Mouse (Mus musculus): Measurements from ENCODE around the gene Cacna2d1. TPM values are rescaled to one million over a fixed set of nuclear protein-coding genes. Genes with fewer than 3 reads are reported as not detected.

Cacna2d1 gene
- polyA plus RNA-seq, 1 experiment from 2014 or later: 19.1 TPM

DNA sequence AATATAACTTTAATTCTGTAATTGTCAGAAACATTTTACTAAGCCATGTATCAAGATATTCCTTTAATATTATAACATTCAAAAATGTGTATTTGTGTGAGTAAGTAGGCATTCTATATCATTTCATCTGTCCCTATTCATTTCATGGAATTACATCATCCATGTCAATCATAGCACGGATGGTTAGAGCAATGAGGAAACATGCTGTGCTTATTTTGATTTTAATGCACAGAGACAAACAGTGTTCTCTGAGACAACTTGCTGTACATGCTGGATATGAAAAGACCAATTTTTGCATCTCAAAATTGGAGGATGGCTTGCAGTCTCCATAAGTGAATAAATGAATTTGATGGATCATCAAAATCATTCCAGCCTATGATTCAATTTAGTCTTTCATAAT lies 232.4 kb downstream of the Cacna2d1 start:
- WGBS: 65% methylated on average over 1 of the region's 1 CpGs
- Histone ChIP-seq H3K36me3 (no peaks in the 10 kb centered on the region), H3K27ac (replicated peaks) (no peak overlapping the region), H3K9me3 (replicated peaks) (no peaks in the 10 kb centered on the region), H3K9ac (no peak overlapping the region), H3K4me1 (no peaks in the 10 kb centered on the region), H3K27me3 (no peaks in the 10 kb centered on the region), H3K4me3 (replicated peaks) (no peak overlapping the region), H3K4me2 (replicated peaks) (no peak overlapping the region)
- ATAC-seq (ENCODE audit: insufficient number of reproducible peaks, low FRiP score, low TSS enrichment, low read depth): no peak

DNA sequence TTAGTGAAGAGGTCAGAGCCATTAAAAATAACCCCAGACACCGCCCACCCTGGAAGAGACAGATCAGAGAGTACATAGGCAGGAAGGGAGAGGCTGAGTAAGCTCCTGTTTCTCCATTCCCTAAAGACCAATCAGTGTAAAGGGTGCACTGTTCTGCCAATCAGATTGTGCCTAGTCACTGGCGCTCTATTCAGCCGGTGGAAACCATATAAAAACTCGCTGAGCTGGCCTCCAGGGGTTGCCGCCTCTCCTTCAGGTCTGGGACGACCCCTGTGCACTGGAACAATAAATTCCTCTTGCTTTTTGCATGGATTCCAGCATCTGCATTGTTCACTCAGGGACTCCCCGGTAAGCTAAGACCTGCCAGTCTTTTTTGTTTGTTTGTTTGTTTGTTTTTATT lies 246.6 kb downstream of the Cacna2d1 start:
- H3K4me3 ChIP-seq (replicated peaks): no peak overlapping the region
- no peaks in the 10 kb centered on the region for H3K9me3 ChIP-seq (replicated peaks)
- no peak overlapping the region for H3K9ac ChIP-seq
- H3K27ac ChIP-seq (replicated peaks): no peak overlapping the region
- H3K27me3 ChIP-seq: no peaks in the 10 kb centered on the region
- no peaks in the 10 kb centered on the region for H3K36me3 ChIP-seq
- no peak for ATAC-seq (ENCODE audit: insufficient number of reproducible peaks, low FRiP score, low TSS enrichment, low read depth)
- no peaks in the 10 kb centered on the region for H3K4me1 ChIP-seq
- 86% methylated on average over 7 of the region's 7 CpGs for WGBS
- no peak overlapping the region for H3K4me2 ChIP-seq (replicated peaks)

DNA sequence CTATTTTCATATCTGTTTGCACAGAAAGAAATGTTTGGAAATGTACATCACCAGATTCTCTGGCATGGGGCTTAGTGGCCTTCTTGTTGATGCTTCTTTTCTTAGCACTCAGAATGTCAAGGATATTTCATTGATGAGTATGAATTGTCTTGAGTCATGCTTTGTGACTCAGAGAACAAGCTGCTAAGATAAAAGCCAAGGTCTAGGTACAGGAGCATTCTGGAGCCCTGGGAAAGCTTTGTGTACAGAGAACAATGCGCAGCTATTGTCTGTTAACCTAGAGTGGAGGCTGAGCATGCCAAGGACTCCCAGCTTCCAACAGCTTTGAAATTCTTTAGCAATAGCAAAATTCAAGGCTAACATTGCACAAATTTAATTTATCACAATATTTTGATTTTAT lies 249.6 kb downstream of the Cacna2d1 start:
- Histone ChIP-seq H3K36me3 (no peaks in the 10 kb centered on the region), H3K4me2 (replicated peaks) (no peak overlapping the region), H3K9ac (no peak overlapping the region), H3K9me3 (replicated peaks) (no peaks in the 10 kb centered on the region), H3K27ac (replicated peaks) (no peak overlapping the region), H3K4me3 (replicated peaks) (no peak overlapping the region), H3K4me1 (no peaks in the 10 kb centered on the region), H3K27me3 (no peaks in the 10 kb centered on the region)
- WGBS: 88% methylated on average over 1 of the region's 1 CpGs
- no peak for ATAC-seq (ENCODE audit: insufficient number of reproducible peaks, low FRiP score, low TSS enrichment, low read depth)

DNA sequence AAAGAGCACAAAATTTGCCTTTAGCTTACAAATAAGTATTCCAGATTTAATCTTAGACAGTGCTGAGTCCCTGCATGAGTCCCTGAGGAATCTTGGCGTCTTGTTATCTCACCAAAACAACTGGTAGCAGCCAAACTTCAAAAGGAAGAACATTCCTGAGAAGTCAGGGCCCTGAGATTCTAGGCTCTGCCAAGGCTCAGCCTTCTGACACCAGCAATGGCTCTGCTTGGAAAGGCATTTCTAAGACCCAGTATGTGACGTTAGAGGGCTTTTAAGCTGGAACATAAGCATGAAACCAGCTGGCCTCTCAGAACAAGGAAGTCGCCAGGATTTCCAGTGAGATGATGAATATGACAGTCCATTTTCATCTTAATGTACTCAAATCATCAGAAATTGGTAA lies 253.4 kb downstream of the Cacna2d1 start:
- Histone ChIP-seq H3K27me3 (no peaks in the 10 kb centered on the region), H3K4me2 (replicated peaks) (no peak overlapping the region), H3K4me3 (replicated peaks) (no peak overlapping the region), H3K9ac (no peak overlapping the region), H3K9me3 (replicated peaks) (no peaks in the 10 kb centered on the region), H3K27ac (replicated peaks) (no peak overlapping the region), H3K36me3 (no peaks in the 10 kb centered on the region), H3K4me1 (no peaks in the 10 kb centered on the region)
- WGBS: 42% methylated on average over 3 of the region's 3 CpGs
- ATAC-seq (ENCODE audit: insufficient number of reproducible peaks, low FRiP score, low TSS enrichment, low read depth): no peak

DNA sequence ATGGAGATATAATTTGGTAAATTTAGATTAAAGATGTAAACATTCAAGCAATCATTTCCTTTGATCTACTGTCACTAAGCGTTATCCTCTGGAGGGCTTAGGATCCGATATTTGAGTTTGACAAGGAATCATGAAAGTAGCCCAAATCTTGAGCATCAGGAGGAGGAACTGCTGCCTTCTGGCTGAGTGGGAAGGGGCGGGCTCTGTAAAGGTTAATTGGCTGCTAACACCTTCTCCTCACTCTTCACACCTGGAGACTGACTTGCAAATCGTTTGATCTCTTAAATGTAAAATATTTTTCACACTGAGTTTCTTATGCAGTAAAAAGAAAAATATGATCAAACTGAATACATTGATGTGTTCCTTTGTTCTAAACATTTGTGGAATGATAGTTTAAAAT lies 255.4 kb downstream of the Cacna2d1 start:
- H3K36me3 ChIP-seq: no peaks in the 10 kb centered on the region
- no peaks in the 10 kb centered on the region for H3K27me3 ChIP-seq
- H3K27ac ChIP-seq (replicated peaks): no peak overlapping the region
- no peak overlapping the region for H3K4me3 ChIP-seq (replicated peaks)
- ATAC-seq (ENCODE audit: insufficient number of reproducible peaks, low FRiP score, low TSS enrichment, low read depth): no peak
- no peak overlapping the region for H3K9ac ChIP-seq
- no peaks in the 10 kb centered on the region for H3K9me3 ChIP-seq (replicated peaks)
- 68% methylated on average over 4 of the region's 4 CpGs for WGBS
- no peak overlapping the region for H3K4me2 ChIP-seq (replicated peaks)
- H3K4me1 ChIP-seq: no peaks in the 10 kb centered on the region

DNA sequence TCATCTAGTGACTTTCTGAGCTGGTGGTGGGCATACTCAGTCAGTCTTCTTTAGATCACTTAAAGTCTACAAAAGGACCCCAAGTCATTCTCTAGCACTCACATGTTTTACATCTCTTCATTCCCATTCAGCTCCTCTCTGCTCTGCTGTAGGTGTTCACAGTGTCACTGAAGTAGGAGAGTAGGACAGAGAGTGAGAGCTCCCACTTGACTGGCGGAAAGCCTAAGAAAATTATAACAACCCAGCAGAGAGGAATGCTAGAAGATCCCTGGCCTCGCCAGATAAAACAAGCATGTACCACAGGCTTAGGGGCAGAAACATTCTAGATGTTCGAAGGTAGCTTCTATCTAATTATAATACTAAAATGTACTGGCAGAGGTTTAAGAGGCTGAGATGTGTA lies 256.7 kb downstream of the Cacna2d1 start:
- Histone ChIP-seq H3K4me1 (no peaks in the 10 kb centered on the region), H3K4me3 (replicated peaks) (no peak overlapping the region), H3K27me3 (no peaks in the 10 kb centered on the region), H3K27ac (replicated peaks) (no peak overlapping the region), H3K36me3 (no peaks in the 10 kb centered on the region), H3K4me2 (replicated peaks) (no peak overlapping the region), H3K9me3 (replicated peaks) (no peaks in the 10 kb centered on the region), H3K9ac (no peak overlapping the region)
- 84% methylated on average over 3 of the region's 3 CpGs for WGBS
- ATAC-seq (ENCODE audit: insufficient number of reproducible peaks, low FRiP score, low TSS enrichment, low read depth): no peak

DNA sequence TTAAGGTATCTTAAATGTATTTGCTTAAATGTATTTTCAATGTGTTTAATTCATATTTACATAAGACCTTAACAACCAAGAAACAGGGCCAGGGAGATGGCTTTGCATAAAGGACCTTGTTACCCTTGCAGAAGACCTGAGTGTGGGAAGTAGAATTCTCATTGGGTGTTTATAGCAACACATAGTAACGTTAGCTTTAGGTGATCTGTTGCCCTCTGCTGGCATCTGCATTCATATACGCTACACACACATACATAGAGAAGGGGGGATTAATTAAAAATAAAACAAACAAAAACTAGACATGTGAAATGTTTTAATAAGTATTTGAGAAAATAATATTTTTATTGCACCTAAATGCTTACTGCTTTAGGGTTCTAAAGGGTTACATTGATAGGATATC lies 265.3 kb downstream of the Cacna2d1 start:
- H3K27ac ChIP-seq (replicated peaks): no peak overlapping the region
- 38% methylated on average over 2 of the region's 2 CpGs for WGBS
- ATAC-seq (ENCODE audit: insufficient number of reproducible peaks, low FRiP score, low TSS enrichment, low read depth): no peak
- H3K36me3 ChIP-seq: no peaks in the 10 kb centered on the region
- H3K27me3 ChIP-seq: no peaks in the 10 kb centered on the region
- H3K4me3 ChIP-seq (replicated peaks): no peak overlapping the region
- H3K4me2 ChIP-seq (replicated peaks): no peak overlapping the region
- H3K4me1 ChIP-seq: no peaks in the 10 kb centered on the region
- H3K9ac ChIP-seq: no peak overlapping the region
- no peaks in the 10 kb centered on the region for H3K9me3 ChIP-seq (replicated peaks)

DNA sequence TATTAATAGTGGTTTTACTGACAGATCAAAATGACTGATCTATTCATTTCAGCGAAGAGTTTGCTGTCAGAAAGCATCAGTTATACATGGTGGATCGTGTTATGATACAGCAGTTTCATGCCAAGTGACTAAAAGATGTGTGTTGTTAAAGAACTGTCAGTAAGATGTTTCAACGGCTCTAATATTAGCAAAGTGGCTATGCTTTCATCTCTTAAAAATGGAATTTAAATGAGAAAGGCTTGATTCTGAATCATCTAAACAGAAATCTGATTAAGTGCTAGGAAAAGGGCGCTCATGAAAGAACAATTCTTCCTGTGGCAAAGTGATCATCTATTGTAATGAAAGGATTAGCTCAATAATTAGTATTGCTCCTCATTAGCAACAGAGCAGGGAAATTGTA lies 287.5 kb downstream of the Cacna2d1 start:
- Histone ChIP-seq H3K9ac (no peak overlapping the region), H3K4me3 (replicated peaks) (no peak overlapping the region), H3K36me3 (no peaks in the 10 kb centered on the region), H3K9me3 (replicated peaks) (no peaks in the 10 kb centered on the region), H3K4me2 (replicated peaks) (no peak overlapping the region), H3K4me1 (no peaks in the 10 kb centered on the region), H3K27ac (replicated peaks) (no peak overlapping the region), H3K27me3 (no peaks in the 10 kb centered on the region)
- no peak for ATAC-seq (ENCODE audit: insufficient number of reproducible peaks, low FRiP score, low TSS enrichment, low read depth)
- WGBS: 72% methylated on average over 4 of the region's 4 CpGs

DNA sequence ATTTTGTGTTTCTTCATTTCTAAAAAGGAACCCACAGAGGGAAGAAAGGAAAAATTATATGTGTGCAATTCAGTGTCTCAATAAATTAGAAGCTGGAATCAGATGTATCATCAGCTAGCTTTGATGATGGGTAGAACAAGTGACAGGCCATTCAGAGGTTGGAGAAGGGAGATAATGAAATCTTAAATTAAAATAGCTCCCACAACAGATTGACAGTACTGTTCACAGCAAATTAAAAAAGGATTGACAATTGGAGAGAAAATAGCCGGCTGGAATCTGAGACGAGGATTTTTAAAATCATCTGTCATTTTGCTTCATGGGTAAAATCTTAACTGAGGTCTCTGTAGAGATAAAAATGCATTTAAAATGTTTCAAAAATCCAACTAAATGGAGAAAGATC lies 290.9 kb downstream of the Cacna2d1 start:
- WGBS: 52% methylated on average over 2 of the region's 2 CpGs
- ATAC-seq (ENCODE audit: insufficient number of reproducible peaks, low FRiP score, low TSS enrichment, low read depth): no peak

DNA sequence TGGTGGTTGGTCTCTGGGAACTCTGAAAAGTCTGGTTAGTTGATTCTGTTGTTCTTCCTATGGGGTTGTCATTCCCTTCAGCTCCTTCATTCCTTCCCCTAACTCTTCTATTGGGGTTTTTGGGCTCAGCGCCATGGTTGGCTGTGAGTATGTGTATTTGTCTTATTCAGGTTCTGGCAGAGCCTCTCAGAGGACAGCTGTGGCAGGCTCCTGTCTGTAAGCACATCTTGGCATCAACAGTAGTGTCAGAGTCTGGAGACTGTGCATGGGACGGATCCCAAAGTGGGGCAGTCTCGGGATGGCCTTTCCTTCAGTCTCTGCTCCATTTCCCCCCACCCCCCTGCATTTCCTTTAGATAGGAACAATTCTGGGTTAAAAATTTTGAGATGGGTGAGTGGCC lies 294.9 kb downstream of the Cacna2d1 start:
- Histone ChIP-seq H3K27ac (replicated peaks) (no peak overlapping the region), H3K4me3 (replicated peaks) (no peak overlapping the region), H3K4me1 (no peaks in the 10 kb centered on the region), H3K27me3 (no peaks in the 10 kb centered on the region), H3K9me3 (replicated peaks) (no peaks in the 10 kb centered on the region), H3K9ac (no peak overlapping the region), H3K4me2 (replicated peaks) (no peak overlapping the region), H3K36me3 (no peaks in the 10 kb centered on the region)
- ATAC-seq (ENCODE audit: insufficient number of reproducible peaks, low FRiP score, low TSS enrichment, low read depth): no peak
- WGBS: 88% methylated on average over 3 of the region's 3 CpGs

More for the DNA sequence above, 290.9 kb downstream of the Cacna2d1 start:
- H3K9ac ChIP-seq: no peak overlapping the region
- no peak overlapping the region for H3K27ac ChIP-seq (replicated peaks)
- H3K4me2 ChIP-seq (replicated peaks): no peak overlapping the region
- no peaks in the 10 kb centered on the region for H3K9me3 ChIP-seq (replicated peaks)
- no peaks in the 10 kb centered on the region for H3K4me1 ChIP-seq
- no peaks in the 10 kb centered on the region for H3K27me3 ChIP-seq
- no peaks in the 10 kb centered on the region for H3K36me3 ChIP-seq
- H3K4me3 ChIP-seq (replicated peaks): no peak overlapping the region

DNA sequence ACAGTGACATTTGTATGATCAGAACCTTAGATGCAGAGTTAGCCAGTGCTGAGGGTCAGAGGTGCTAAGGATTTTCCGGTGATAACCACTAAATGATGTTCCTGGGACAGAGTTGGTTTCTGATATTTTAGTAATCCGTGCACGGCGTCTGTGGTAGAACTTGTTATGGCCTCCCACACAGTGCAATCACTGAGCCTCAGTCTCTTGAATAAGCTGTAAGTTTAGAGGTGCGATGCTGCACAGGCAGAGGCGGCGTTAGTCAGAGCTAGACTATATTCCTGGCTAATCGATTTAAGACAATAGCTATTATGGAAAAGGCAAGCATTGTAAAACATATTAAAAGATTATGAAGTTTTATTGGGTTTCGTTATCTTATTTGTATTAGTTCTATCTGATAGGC lies 297.0 kb downstream of the Cacna2d1 start:
- no peaks in the 10 kb centered on the region for H3K27me3 ChIP-seq
- no peak overlapping the region for H3K9ac ChIP-seq
- H3K36me3 ChIP-seq: no peaks in the 10 kb centered on the region
- H3K4me3 ChIP-seq (replicated peaks): no peak overlapping the region
- no peak overlapping the region for H3K27ac ChIP-seq (replicated peaks)
- no peaks in the 10 kb centered on the region for H3K9me3 ChIP-seq (replicated peaks)
- H3K4me1 ChIP-seq: no peaks in the 10 kb centered on the region
- no peak for ATAC-seq (ENCODE audit: insufficient number of reproducible peaks, low FRiP score, low TSS enrichment, low read depth)
- no peak overlapping the region for H3K4me2 ChIP-seq (replicated peaks)
- 88% methylated on average over 9 of the region's 9 CpGs for WGBS

DNA sequence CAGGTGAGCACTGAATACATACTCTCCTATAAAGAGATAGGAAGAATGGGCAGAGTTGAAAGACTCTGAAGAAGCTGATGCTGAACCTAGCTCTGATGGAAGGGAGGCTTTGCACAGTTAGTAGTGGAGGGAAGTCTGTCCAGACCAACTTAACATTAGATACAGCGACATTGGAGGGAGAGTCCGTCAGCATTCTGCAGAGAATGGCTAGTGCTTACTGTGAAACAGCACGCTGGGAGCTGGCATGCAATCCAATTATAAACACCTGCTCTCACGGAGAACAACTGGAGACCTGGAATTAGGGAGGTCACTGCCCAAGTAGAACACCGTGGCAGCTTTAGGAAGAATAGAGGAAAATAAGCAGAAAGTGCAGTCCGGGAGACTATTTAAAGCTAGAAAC lies 300.4 kb downstream of the Cacna2d1 start:
- Histone ChIP-seq H3K9ac (no peak overlapping the region), H3K27me3 (no peaks in the 10 kb centered on the region), H3K9me3 (replicated peaks) (no peaks in the 10 kb centered on the region), H3K4me2 (replicated peaks) (no peak overlapping the region), H3K36me3 (no peaks in the 10 kb centered on the region), H3K27ac (replicated peaks) (no peak overlapping the region), H3K4me3 (replicated peaks) (no peak overlapping the region), H3K4me1 (no peaks in the 10 kb centered on the region)
- 50% methylated on average over 6 of the region's 6 CpGs for WGBS
- no peak for ATAC-seq (ENCODE audit: insufficient number of reproducible peaks, low FRiP score, low TSS enrichment, low read depth)
